Mouse (Mus musculus): ENCODE measurements at regions not wholly inside any gene's neighbourhood (a gene's known extent, or its start where the extent isn't known, plus 50 kb on each side); places are given as distances from the start of the nearest gene placed in this dataset.

GRCm38 (mm10) chr10:48443739-48444342, 1344.7 kb downstream of the Grik2 start:
- 89% methylated on average over 1 of the region's 1 CpGs for WGBS

GRCm38 (mm10) chr10:48433287-48433686, 1355.3 kb downstream of the Grik2 start:
- no peak overlapping the region for H3K4me3 ChIP-seq (ENCODE audit: low read depth, low read length)
- no peaks in the 10 kb centered on the region for H3K9me3 ChIP-seq (ENCODE audit: low read length)
- TF ChIP-seq CTCF (IDR thresholded peaks at IDR 0.05): no peak
- H3K27me3 ChIP-seq (ENCODE audit: insufficient read depth, low read length): no peaks in the 10 kb centered on the region
- ATAC-seq (ENCODE audit: low FRiP score) (no peak), DNase-seq (ENCODE audit: low spot score) (no peak)
- H3K36me3 ChIP-seq (ENCODE audit: insufficient read depth, low read length): no peaks in the 10 kb centered on the region
- H3K4me1 ChIP-seq (ENCODE audit: insufficient read depth, low read length): no peaks in the 10 kb centered on the region
- H3K4me2 ChIP-seq (ENCODE audit: low read depth, low read length, poor library complexity, severe bottlenecking): no peak overlapping the region
- no peak overlapping the region for H3K9ac ChIP-seq (replicated peaks; ENCODE audit: low read length, poor library complexity, severe bottlenecking)
- no peak overlapping the region for H3K27ac ChIP-seq (ENCODE audit: low read depth, low read length)

More at GRCm38 (mm10) chr10:48443739-48444342, 1344.7 kb downstream of the Grik2 start:
- H3K27ac ChIP-seq (ENCODE audit: low read depth, low read length): no peak overlapping the region
- ATAC-seq (ENCODE audit: low FRiP score): peak; percentile 62; the same call in 1 of the 2 replicates
- no peak for TF ChIP-seq CTCF (IDR thresholded peaks at IDR 0.05)
- DNase-seq (ENCODE audit: low spot score): peak; percentile 1
- no peaks in the 10 kb centered on the region for H3K9me3 ChIP-seq (ENCODE audit: low read length)
- H3K27me3 ChIP-seq (ENCODE audit: insufficient read depth, low read length): no peaks in the 10 kb centered on the region
- no peak overlapping the region for H3K4me3 ChIP-seq (ENCODE audit: low read depth, low read length)
- no peaks in the 10 kb centered on the region for H3K36me3 ChIP-seq (ENCODE audit: insufficient read depth, low read length)
- H3K4me1 ChIP-seq (ENCODE audit: insufficient read depth, low read length): no peaks in the 10 kb centered on the region
- H3K4me2 ChIP-seq (ENCODE audit: low read depth, low read length, poor library complexity, severe bottlenecking): no peak overlapping the region
- no peak overlapping the region for H3K9ac ChIP-seq (replicated peaks; ENCODE audit: low read length, poor library complexity, severe bottlenecking)

DNA sequence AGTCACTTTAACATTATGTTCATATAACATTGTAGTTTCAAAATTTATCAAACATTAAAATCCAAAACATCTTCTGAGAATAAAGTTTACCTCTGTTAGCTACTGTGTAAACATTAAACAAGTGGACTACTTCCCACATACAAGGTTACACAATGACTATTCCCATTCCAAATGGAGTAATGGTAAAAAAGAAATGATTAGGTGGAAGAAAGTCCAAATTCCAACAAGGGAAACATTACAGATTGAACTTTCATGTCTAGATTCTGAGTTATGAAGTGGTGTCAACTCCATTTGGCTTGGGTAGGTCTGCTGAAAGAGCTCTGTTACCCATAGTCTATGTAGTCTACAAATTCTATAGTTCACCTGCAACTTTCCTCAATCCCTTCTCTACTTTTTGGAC, 1363.1 kb downstream of the Grik2 start:
- Histone ChIP-seq H3K36me3 (ENCODE audit: insufficient read depth, low read length) (no peaks in the 10 kb centered on the region), H3K9ac (replicated peaks; ENCODE audit: low read length, poor library complexity, severe bottlenecking) (no peak overlapping the region), H3K4me2 (ENCODE audit: low read depth, low read length, poor library complexity, severe bottlenecking) (no peak overlapping the region), H3K4me3 (ENCODE audit: low read depth, low read length) (no peak overlapping the region), H3K27me3 (ENCODE audit: insufficient read depth, low read length) (no peaks in the 10 kb centered on the region), H3K27ac (ENCODE audit: low read depth, low read length) (no peak overlapping the region), H3K4me1 (ENCODE audit: insufficient read depth, low read length) (no peaks in the 10 kb centered on the region), H3K9me3 (ENCODE audit: low read length) (no peaks in the 10 kb centered on the region)
- no peak for DNase-seq (ENCODE audit: low spot score)
- no peak for TF ChIP-seq CTCF (IDR thresholded peaks at IDR 0.05)
- no peak for ATAC-seq (ENCODE audit: low FRiP score)

DNA sequence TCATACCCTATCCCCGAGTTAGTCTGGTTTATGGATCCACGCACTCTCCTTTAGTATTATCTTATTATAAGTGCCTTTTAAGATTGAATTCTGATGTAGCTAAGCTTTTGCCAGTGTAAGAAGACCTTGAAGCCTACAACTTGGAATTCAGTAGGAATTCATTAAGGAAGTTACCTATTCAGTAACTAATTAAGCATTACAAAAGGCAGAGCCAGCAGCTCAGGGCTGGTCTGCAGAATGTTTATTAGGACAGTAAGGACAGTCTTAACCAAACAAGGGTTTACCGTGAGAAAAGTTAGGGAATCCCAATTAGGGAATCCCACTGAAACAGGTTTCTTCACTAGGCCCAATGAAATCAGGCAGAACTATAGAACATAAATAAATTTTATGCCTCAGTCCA, 1383.5 kb downstream of the Grik2 start:
- no peak for TF ChIP-seq CTCF (IDR thresholded peaks at IDR 0.05)
- H3K9me3 ChIP-seq (ENCODE audit: low read length): no peaks in the 10 kb centered on the region
- no peaks in the 10 kb centered on the region for H3K27me3 ChIP-seq (ENCODE audit: insufficient read depth, low read length)
- H3K9ac ChIP-seq (replicated peaks; ENCODE audit: low read length, poor library complexity, severe bottlenecking): no peak overlapping the region
- ATAC-seq (ENCODE audit: low FRiP score) (no peak), DNase-seq (ENCODE audit: low spot score) (no peak)
- no peaks in the 10 kb centered on the region for H3K36me3 ChIP-seq (ENCODE audit: insufficient read depth, low read length)
- no peaks in the 10 kb centered on the region for H3K4me1 ChIP-seq (ENCODE audit: insufficient read depth, low read length)
- 90% methylated on average over 3 of the region's 3 CpGs for WGBS
- no peak overlapping the region for H3K4me2 ChIP-seq (ENCODE audit: low read depth, low read length, poor library complexity, severe bottlenecking)
- no peak overlapping the region for H3K27ac ChIP-seq (ENCODE audit: low read depth, low read length)
- no peak overlapping the region for H3K4me3 ChIP-seq (ENCODE audit: low read depth, low read length)

Measured in midbrain, postnatal 0 days (tissue).